Mouse (Mus musculus): ENCODE measurements around the gene Kcnk3.

DNA sequence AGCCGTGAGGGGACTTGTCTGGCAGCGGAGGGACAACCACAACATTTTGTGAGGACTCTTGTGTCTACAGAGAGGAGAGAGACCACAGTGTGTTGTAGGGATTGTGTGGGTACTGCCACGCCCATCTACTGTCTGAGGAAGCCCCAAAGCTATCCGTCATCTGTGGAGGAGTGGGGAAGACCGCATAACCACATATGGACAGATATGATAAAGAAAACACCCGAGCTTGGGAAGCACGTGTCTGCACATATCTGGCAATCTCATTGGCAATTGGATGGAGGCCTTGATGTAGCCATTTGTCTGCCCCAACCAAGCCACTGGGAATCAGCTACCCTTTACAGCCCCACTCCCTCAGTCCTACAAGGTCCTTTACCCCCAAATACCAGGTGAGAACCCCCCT, 11.7 kb upstream of the Kcnk3 start:
- TF ChIP-seq CTCF (IDR thresholded peaks at IDR 0.05; ENCODE audit: control insufficient read depth, insufficient read depth, insufficient replicate concordance, low read depth, low read length) = no peak
- TF ChIP-seq POLR2A (IDR thresholded peaks at IDR 0.05; ENCODE audit: control insufficient read depth, low read depth, low read length) = no peak
